Mouse (Mus musculus) hematopoietic stem cell, adult 5-6 weeks (primary cell): ENCODE data around the gene Plpp7. TPM values are rescaled to one million over a fixed set of nuclear protein-coding genes. Genes with fewer than 3 reads are reported as not detected.

Experiments used
- ATAC-seq, 2 experiments: fragments of 125-278 bp in 1 of 2; replicated peaks in 1 of 2; 2 replicates each; pipeline ENCODE4 v1.8.0; 2016 to 2017; ENCODE audit warnings: inconsistent platforms in 2 of 2, mild to moderate bottlenecking in 2 of 2, moderate number of reproducible peaks in 2 of 2, low read depth in 1 of 2, moderate TSS enrichment in 1 of 2; ENCODE audit not compliant: low FRiP score in 2 of 2, poor library complexity in 2 of 2, severe bottlenecking in 2 of 2, insufficient read depth in 1 of 2, low TSS enrichment in 1 of 2
- total RNA-seq: library from RNA; stranded (forward); fragments of 172-1452, 232-1000 nt; gene quantifications from 2 replicates; pipeline ENCODE4 v1.2.3, GENCODE M21; 2017

The Plpp7 gene
- total RNA-seq, 1 experiment from 2014 or later: 2.2 TPM

DNA sequence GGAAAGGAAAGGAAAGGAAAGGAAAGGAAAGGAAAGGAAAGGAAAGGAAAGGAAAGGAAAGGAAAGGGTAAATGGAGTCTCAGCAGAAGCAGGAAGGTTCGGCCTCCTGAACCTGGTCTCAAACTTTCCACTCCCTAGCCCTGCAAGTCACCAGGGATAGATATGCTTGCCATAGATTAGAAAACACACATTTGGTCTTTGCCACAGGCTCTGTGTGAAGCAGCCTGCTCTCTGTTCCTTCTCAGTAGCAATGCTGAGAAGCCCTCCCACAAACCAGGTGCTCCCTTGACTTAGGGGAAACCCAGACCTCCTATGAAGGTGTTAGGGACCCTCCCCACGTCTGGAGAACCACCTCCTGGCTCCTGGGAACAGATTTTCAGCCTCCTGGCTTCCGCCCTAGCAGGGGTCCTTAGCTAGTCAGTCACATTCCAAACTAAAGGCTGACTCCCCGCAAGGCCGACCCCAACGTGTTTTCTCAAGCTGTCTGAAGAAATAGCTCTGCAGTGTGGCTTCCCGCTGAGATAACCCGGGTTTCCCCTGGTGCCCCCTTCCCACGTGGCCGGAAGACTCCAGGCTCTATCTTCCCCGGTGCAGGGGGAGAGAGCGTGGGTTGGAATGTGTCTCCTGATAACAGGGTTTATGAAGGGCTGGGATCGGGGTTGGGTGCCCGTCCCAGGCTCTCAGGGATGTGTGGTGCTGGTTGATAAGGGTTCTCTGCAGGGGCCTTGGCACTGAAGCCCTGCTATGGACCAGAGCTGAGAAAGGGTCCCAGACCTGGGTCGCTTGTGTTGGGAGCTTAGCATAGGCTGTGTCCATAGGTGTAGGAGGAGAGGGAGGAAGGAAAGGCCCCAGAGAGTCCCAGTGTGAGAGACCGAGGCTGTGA lies 32.6 kb downstream of the Plpp7 start:
- peak; percentile 74 to 80 for ATAC-seq

DNA sequence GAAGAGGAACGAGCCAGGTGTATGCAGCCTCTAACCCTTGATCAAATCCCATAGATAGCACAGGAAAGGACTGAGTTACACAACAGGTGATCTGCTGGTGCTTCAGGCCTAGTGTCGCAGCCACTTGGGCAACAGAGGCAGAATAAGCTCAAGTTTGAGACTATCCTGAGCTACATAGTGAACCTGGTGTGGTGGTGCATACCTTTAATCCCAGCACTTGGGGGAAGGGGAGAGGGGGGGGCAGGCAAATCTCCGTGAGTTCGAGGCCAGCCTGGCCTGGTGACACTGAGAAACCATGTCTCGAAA lies 33.2 kb downstream of the Plpp7 start:
- ATAC-seq: no peak

DNA sequence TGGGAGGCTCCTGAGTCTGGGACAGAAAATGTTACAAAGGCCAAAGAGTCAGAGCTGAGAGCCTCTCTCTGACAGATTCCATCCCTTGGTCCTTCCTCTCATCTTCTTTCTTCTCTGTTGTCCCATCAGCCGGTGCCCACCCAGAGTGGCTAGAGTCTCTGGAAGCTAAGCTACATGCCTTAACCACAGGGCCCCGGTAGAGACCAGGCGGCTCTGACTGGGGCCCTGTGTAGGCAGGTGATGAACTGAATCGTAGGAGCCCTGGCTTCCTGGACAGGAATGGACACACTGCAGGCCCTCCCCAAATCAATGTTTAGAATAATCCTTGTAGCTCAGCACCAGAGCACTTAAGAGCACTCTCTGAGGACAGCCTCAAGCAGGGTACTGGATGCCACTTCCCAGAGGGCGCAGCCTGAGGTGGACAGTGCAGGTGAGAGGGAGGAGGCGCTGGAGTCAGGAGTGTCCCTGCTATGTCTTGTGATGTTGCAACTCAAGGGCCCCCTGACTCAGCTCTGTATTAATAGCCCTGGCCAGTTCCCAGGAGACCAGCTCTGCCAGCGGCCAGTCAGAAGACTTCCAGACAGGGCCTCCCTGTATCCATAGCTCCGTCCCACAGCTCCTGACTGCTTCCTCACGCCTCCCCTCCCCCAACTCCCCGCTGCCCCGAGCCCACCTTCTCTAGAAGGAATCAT lies 34.2 kb downstream of the Plpp7 start:
- no peak for ATAC-seq

DNA sequence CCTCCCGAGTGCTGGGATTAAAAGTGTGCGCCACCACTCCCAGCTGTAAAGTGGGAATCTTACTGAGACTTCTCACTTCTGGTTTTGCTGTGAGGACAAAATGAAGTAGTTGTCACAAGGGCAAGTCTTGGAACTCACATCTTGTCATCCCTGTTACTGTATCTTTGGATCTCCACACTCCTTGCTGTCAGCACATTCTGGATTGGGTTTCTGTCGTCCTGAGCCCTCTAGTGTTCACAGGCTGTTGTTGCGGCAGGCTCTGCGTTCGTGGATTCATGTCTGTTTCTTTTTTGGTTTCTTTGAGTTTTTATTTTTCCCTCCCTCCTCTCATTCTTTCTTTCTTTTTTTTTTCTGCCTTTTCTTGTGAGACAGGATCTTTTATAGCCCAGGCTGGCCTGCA lies 35.1 kb downstream of the Plpp7 start:
- ATAC-seq: 0 out of 4 replicates have a peak, but pooled peaks of 1 of the 2 experiments have one; percentile 21

DNA sequence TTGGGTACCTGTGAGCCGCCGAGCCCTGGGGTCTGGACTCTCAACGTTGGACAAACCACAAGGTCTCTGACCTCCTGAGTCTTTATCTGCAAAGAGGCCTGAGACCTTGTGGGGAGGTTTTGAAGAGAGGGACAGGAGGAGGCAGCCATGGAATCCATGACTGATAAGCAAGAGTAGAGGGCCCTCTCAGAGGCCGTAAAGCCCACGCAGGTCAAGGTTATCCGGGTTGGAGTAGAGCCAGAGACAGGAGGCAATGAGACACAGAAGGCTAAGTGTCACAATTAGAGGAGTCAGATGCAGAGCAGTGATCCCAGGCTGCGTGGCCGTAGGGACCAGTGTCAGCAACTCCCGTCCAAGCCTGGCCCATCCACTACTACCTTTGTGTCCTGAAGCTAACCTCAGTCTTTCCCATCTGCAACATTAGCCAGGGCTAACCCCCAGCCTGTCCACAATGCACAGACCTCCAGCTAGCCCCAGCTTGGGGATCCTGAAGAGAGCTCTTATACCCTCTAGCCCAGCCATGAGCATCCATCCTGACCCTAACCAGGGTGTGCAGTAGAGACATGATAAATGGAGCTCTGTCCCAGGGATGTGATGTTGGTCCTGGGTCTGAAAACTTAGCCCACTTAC lies 36.0 kb downstream of the Plpp7 start:
- ATAC-seq: no peak

DNA sequence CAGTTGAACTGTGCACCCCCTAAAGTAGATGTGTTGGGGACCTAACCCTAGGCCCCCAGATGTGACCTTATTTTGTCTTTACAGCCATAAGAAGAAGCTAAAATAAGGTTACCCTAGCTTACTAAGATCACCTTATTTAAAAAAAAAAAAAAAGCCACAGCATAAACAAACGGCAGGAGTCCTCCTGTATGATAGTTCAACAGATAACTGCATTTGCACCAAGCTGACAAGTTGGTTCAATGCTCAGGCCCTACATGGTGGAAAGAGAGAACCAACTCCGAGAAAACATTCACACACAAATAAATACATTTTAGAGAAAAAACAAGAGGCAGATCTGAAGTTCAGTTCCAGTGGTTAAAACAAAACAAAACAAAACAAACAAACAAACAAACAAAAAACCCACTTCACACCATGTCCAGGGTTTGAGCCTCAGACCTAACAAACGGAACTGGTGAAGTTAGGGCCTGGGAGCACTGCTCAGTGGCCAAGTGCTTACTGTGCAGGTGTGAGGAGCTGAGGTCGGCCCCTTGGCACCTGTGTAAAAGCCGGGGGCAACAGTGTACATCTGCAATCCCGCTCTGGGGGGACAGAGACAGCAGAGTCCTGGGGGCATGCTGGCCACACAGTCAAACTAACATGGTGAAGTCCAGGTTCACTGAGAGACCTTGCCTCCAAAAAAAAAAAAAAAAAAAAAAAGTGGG lies 36.7 kb downstream of the Plpp7 start:
- ATAC-seq: no peak

DNA sequence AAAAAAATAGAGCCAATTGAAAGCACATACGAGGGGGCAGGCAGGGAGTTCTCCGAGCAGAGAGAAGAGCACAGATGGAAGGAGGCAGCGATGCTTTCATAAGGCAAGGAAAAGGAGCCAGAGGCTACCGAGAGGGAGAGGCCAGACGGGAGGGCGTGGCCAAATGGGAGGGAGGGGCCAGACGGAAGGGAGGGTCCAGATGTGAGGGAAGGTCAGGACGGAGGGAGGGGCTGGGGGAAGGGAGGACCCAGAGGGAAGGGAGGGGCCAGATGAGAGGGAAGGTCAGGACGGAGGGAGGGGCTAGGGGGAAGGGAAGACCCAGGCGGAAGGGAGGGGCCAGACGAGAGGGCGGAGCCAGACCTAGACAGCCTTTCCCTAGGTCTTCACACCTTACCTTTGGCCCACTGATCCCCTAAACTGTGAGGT lies 37.3 kb downstream of the Plpp7 start:
- peak; percentile 24 to 43; a peak in 2 of 4 replicates for ATAC-seq

DNA sequence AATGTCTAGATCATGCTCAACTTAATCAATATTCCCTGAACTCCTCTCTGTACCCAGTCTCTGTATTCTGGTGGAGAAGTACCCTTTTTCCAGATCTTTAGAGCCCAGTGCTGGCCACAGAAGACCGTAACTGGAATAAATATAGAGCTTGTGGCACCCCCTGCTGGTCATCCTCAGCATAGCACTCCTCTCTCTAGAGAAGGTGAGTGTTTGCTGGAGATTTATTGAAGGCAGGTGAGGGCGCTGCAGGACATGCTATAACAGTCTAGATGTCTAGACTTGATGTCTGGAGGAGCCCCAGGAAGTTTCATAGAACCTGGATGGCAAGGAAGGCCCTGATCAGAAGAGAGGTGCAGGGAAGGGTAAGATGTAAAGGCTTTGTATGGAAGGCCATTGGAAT lies 38.7 kb downstream of the Plpp7 start:
- peak; percentile 35 to 39; a peak in 2 of 4 replicates for ATAC-seq

DNA sequence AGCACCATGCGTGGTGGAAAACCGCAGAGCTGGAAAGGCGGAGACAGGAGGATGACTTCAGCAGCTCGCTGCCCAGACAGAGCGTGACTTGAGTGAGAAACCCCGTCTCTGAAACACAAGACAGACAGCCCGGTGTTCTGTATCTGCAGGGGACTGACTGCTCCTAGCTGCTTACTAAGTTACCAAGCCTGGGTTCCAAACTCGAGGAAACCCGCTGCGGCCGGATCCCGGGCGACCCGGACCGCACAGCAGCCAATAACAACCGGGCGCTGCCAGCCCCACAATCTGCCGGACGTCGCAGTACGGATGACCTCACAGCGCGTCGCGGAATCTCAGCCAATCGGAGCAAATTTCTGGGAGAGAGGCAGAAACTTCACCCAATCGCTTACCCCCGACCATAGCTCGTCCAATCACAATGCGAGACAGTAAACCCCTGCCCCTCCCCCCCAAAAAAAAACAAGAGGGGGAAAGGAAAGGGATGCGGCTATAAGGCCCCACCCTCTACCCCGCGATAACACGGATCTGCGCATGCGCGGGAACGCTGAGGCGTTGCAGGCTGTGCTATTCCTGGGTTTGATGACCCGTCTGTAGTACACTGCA lies 42.4 kb downstream of the Plpp7 start:
- ATAC-seq: peak; percentile 97 to 98

DNA sequence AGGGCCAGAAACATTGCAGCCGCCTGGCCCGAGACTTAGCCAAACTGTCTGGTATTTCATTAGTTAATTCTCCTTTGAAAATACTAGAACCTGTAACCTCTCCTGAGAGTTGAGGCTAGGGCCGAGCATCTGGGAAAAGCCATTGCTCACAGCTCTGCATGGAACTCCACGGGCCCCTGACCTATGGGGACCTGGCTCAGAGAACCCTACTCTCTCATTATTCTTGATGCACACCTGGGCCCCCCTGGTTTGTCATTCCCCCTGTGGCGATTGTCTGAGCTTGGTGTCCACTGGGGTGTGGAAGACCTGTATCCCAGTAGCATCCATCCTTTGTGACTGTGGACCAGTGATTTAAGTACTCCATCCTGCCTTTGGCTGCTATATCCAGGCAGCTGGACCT lies 44.0 kb downstream of the Plpp7 start:
- ATAC-seq: no peak

DNA sequence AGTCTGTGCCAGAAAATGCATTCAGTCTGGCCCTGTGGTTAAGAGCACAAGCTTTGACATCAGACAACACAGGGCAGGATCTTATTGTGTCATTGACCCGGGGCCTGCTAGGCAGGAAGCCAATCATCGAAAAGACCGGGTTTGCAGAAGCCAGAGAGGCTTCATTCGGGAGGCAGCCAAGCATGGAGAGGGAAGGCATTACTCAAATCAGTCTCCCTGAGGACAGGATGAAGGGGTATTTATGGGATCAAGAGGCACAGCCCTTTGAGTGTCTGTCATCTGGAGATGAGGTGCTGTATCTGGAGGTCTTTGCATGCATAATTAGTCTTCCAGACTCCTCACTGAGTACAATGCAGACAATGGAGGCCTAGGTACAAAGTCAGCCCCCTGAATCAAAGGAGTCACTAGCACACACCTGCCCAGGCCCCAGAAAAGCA lies 45.2 kb downstream of the Plpp7 start:
- ATAC-seq: no peak

DNA sequence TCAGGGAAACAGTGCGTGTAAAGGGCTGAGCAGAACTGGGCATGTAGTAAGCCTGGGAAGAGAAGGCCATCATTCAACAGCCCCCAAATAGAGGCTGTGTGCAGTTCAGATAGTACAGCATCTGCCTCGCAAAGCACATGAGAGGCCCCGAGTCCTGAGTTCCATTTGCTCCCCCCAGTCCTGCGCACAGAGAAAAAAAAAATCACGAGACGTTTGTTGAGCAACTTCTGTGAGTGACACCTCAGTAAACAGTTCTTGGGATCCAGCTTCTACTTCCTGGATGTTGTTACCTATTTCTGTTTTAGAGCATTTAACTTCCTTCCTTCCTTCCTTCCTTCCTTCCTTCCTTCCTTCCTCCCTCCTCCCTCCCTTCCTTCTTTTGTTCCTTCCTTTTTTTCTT lies 46.3 kb downstream of the Plpp7 start:
- ATAC-seq: no peak

DNA sequence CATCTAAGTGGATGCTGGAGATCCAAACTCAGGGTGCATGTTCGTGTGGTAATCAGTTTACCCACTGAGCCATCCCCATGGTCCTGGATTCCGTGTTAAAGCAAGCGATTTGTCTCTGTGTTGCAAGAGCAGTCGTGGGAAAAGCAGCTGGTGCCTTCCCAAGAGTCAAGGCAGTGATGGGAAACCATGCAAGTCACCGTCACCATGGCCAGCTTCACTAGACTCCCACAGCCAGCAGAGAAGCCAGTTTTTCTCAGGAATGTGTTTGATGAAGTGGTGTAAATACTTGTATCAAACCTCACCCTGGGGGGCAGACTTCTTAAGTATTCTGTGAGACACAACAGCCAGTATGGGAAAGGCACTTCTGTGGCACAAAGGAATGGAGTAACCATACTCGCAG lies 47.0 kb downstream of the Plpp7 start:
- ATAC-seq: no peak

DNA sequence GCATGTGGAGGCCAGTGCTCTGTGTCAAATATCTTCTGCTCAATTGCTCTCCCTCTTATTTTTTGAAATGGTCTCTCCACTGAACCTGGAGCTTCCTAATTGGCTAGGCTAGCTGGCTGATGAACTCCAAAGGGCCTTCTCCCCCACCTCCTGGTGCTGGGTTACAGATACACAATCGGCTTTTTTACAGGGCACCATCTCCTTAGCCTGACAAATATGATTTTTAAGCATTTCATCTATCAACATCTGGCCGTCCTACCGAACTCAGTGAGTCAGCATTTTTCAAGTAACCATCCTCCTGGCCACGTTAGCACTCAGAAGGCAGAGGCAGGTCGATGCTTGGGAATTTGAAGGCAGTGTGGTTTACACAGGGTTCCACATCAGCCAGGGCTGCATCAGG lies 49.3 kb downstream of the Plpp7 start:
- ATAC-seq: no peak

DNA sequence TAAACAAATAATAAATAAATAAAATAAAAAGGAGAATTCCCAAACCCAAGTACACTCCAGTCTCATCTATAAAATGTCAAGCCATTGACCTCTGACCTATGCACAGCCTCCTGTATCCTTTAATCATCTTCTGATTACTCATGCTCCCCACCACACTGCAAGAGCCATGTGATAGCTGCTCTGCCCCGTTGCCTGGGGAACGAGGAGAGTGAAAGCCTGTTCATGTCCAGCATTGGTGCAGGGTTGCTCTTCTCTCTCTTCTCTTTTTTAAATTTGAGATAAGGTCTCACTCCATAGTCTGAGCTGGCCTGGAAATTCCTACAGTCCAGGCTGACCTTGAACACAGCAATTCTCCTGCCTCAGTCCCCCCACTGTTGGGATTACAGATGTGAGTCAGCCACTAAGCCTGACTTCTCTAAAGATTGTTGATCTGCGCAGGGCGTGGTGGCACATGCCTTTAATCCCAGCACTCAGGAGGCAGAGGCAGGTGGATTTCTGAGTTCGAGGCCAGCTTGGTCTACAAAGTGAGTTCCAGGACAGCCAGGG lies 51.4 kb downstream of the Plpp7 start:
- no peak for ATAC-seq

DNA sequence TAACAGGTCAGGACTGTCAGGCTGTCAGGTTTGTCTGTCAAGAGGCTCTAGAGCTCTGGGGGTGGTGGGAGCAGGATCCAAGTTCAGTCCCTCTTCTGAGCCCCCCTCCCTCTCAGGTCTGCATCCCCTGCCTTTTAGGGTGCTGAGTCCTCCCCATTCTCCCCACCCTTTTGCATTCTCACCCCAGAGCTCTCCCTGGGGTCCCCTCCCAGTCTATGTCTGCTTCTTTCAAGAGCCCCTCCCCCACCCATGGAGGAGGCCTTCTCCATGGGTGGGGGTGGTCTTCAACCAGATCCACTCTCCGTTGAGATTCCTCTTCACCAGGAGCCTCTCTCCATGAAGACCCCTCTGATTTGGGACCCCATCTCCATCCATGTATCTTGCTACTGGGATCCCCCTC lies 54.8 kb downstream of the Plpp7 start:
- no peak for ATAC-seq

DNA sequence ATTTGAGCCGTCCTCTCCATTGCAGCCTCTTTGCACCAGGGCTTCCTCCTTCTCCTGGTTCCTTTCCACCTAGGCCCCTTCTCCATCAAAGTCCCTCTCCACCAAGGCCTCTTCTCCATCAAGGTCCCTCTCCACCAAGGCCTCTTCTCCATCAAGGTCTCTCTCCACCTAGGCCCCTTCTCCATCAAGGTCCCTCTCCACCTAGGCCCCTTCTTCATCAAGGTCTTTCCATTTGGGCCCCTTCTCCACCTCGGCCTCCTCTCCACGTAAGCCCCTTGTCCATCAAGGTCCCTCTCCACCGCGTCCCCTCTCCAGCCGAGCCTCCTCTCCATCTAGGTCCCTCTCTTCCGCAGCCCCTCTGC lies 55.2 kb downstream of the Plpp7 start:
- 0 out of 4 replicates have a peak, but pooled peaks of 1 of the 2 experiments have one; percentile 7 for ATAC-seq
